Mouse (Mus musculus): Measurements from ENCODE around the gene Eid2b. TPM values are rescaled to one million over a fixed set of nuclear protein-coding genes. Genes with fewer than 3 reads are reported as not detected.

Eid2b gene
- polyA plus RNA-seq (2014; fragmentation: Illumina TruSeq; extraction: RNeasy Lipid Tissue Mini Kit (QIAGEN cat#74804); ENCODE audit: low read depth, low replicate concordance): 3.9 TPM

GRCm38 (mm10) chr7:28277615-28278278, at the start of gene Eid2b:
TSS of gene Eid2b (plus strand) at chr7:28277739.

GRCm38 (mm10) chr7:28267129-28268041, 10.2 kb upstream of the Eid2b start, which contains the start of gene Eid2:
TSS of gene Eid2 (plus strand) at chr7:28267881.

GRCm38 (mm10) chr7:28290638-28291590, 13.4 kb downstream of the Eid2b start, which contains the start of gene Selenov:
TSS of gene Selenov (minus strand) at chr7:28291186.

DNA sequence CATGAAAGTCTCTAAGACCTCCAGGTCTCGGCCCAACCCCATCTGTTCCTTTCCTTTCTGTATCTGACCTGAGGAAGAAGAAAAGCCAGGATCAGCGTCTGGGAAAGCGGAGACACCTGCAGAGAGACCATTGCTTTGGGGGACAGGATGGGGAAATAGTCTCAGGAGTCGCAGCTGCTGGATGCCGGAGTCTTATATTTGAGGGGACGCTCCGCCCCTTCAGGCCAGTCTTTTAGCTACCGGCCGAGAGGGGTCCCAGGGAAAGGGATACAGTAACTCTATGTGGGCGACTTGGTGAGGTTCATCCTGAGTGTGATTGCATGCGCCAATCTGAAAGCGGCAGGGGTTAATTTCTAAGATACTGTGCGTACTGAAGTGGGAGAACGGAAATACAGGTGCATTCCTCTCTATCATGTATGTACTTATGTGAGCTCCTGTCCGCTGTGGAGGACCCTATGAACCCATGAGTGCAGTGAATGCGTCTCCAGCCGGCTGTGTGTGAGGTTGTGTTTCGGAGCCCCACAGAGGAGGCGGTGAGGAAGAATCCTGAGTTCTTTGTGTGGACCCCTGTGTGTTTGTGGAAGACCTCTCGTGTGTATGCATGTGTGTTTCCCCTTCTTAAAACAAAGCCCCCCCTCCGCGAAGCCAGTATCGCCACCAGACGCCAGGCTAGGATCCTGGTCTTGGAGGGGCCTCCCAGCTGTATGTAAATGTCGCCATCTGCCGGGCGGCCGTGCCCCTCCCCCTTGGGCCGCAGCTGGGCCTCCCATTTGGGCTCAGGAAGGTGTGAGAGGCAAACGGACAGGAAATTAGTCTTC, 24.3 kb downstream of the Eid2b start, which contains the start of gene Dll3:
Gene Dll3, minus strand, starts transcription at position 623 of the 818 bp plus-strand sequence.

GRCm38 (mm10) chr7:28311926-28312543, 34.5 kb downstream of the Eid2b start, which contains the start of gene Timm50:
TSS of gene Timm50 (minus strand) at chr7:28312072.

Other genes with a start within 250 kb of the Eid2b start
- gene Psmc4, start 227.6 kb upstream of the Eid2b start, polyA plus RNA-seq (2014; fragmentation: Illumina TruSeq; extraction: RNeasy Lipid Tissue Mini Kit (QIAGEN cat#74804); ENCODE audit: low read depth, low replicate concordance): 44.3 TPM
- not detected for gene Fcgbp, start 206.5 kb upstream of the Eid2b start, polyA plus RNA-seq (2014; fragmentation: Illumina TruSeq; extraction: RNeasy Lipid Tissue Mini Kit (QIAGEN cat#74804); ENCODE audit: low read depth, low replicate concordance)
- not detected for gene 9530053A07Rik, start 148.3 kb upstream of the Eid2b start, polyA plus RNA-seq (2014; fragmentation: Illumina TruSeq; extraction: RNeasy Lipid Tissue Mini Kit (QIAGEN cat#74804); ENCODE audit: low read depth, low replicate concordance)
- 11.6 TPM for gene Fbl, start 108.0 kb upstream of the Eid2b start, polyA plus RNA-seq (2014; fragmentation: Illumina TruSeq; extraction: RNeasy Lipid Tissue Mini Kit (QIAGEN cat#74804); ENCODE audit: low read depth, low replicate concordance)
- 0.37 TPM for gene Dyrk1b, start 98.3 kb upstream of the Eid2b start, polyA plus RNA-seq (2014; fragmentation: Illumina TruSeq; extraction: RNeasy Lipid Tissue Mini Kit (QIAGEN cat#74804); ENCODE audit: low read depth, low replicate concordance)
- gene Eid2, start 9.9 kb upstream of the Eid2b start, polyA plus RNA-seq (2014; fragmentation: Illumina TruSeq; extraction: RNeasy Lipid Tissue Mini Kit (QIAGEN cat#74804); ENCODE audit: low read depth, low replicate concordance): 0.37 TPM
- not detected for gene Selenov, start 13.4 kb downstream of the Eid2b start, polyA plus RNA-seq (2014; fragmentation: Illumina TruSeq; extraction: RNeasy Lipid Tissue Mini Kit (QIAGEN cat#74804); ENCODE audit: low read depth, low replicate concordance)
- not detected for gene Dll3, start 24.5 kb downstream of the Eid2b start, polyA plus RNA-seq (2014; fragmentation: Illumina TruSeq; extraction: RNeasy Lipid Tissue Mini Kit (QIAGEN cat#74804); ENCODE audit: low read depth, low replicate concordance)
- gene Timm50, start 34.3 kb downstream of the Eid2b start, polyA plus RNA-seq (2014; fragmentation: Illumina TruSeq; extraction: RNeasy Lipid Tissue Mini Kit (QIAGEN cat#74804); ENCODE audit: low read depth, low replicate concordance): 6.1 TPM
- gene Supt5, start 61.0 kb downstream of the Eid2b start, polyA plus RNA-seq (2014; fragmentation: Illumina TruSeq; extraction: RNeasy Lipid Tissue Mini Kit (QIAGEN cat#74804); ENCODE audit: low read depth, low replicate concordance): 11.9 TPM
- gene Rps16, start 72.9 kb downstream of the Eid2b start, polyA plus RNA-seq (2014; fragmentation: Illumina TruSeq; extraction: RNeasy Lipid Tissue Mini Kit (QIAGEN cat#74804); ENCODE audit: low read depth, low replicate concordance): 116 TPM
- gene Plekhg2, start 94.9 kb downstream of the Eid2b start, polyA plus RNA-seq (2014; fragmentation: Illumina TruSeq; extraction: RNeasy Lipid Tissue Mini Kit (QIAGEN cat#74804); ENCODE audit: low read depth, low replicate concordance): 0.74 TPM
- gene Zfp36, start 102.5 kb downstream of the Eid2b start, polyA plus RNA-seq (2014; fragmentation: Illumina TruSeq; extraction: RNeasy Lipid Tissue Mini Kit (QIAGEN cat#74804); ENCODE audit: low read depth, low replicate concordance): 87.4 TPM
- 1.7 TPM for gene Med29, start 115.0 kb downstream of the Eid2b start, polyA plus RNA-seq (2014; fragmentation: Illumina TruSeq; extraction: RNeasy Lipid Tissue Mini Kit (QIAGEN cat#74804); ENCODE audit: low read depth, low replicate concordance)
- 27.4 TPM for gene Paf1, start 115.2 kb downstream of the Eid2b start, polyA plus RNA-seq (2014; fragmentation: Illumina TruSeq; extraction: RNeasy Lipid Tissue Mini Kit (QIAGEN cat#74804); ENCODE audit: low read depth, low replicate concordance)
- gene Gmfg, start 159.7 kb downstream of the Eid2b start, polyA plus RNA-seq (2014; fragmentation: Illumina TruSeq; extraction: RNeasy Lipid Tissue Mini Kit (QIAGEN cat#74804); ENCODE audit: low read depth, low replicate concordance): 8.5 TPM
- gene Lrfn1, start 174.2 kb downstream of the Eid2b start, polyA plus RNA-seq (2014; fragmentation: Illumina TruSeq; extraction: RNeasy Lipid Tissue Mini Kit (QIAGEN cat#74804); ENCODE audit: low read depth, low replicate concordance): not detected
- gene Ifnl2, start 232.7 kb downstream of the Eid2b start, polyA plus RNA-seq (2014; fragmentation: Illumina TruSeq; extraction: RNeasy Lipid Tissue Mini Kit (QIAGEN cat#74804); ENCODE audit: low read depth, low replicate concordance): not detected
- gene Ifnl3, start 245.1 kb downstream of the Eid2b start, polyA plus RNA-seq (2014; fragmentation: Illumina TruSeq; extraction: RNeasy Lipid Tissue Mini Kit (QIAGEN cat#74804); ENCODE audit: low read depth, low replicate concordance): not detected